Mouse (Mus musculus): ENCODE measurements at regions not wholly inside any gene's neighbourhood (a gene's known extent, or its start where the extent isn't known, plus 50 kb on each side); places are given as distances from the start of the nearest gene placed in this dataset.

GRCm38 (mm10) chr1:23462411-23462810 is 64.8 kb upstream of the Ogfrl1 start:
- no peak for TF ChIP-seq POLR2A (IDR thresholded peaks at IDR 0.05; ENCODE audit: borderline replicate concordance, extremely low read depth, insufficient read depth, insufficient read length)
- no peak for ATAC-seq (ENCODE audit: low FRiP score, low read depth)
- H3K27ac ChIP-seq (replicated peaks; ENCODE audit: low read depth, low read length) = no peak overlapping the region

DNA sequence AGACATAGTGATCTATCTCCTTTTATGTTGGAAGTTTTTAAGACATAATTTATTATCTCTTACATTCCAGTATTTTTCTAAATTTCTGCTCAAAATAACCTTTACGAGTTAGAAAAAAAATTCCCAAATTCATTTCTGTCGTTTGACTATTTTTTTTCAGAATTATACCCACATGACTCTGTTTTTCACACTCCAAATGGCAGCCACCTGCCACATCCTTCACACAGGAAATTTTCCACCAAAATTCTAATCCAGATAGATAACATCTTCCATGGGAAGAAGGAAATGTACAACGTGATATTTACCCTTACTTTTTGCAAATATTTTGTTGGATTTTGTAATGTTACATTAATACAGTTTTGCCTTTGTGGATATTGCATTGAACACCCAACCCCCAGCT is 66.5 kb upstream of the Ogfrl1 start:
- Histone ChIP-seq H3K9ac (ENCODE audit: low read depth, low read length, severe bottlenecking) (no peak overlapping the region), H3K4me2 (replicated peaks; ENCODE audit: low read depth, low read length, severe bottlenecking) (no peak overlapping the region), H3K27me3 (ENCODE audit: control insufficient read depth, insufficient read depth, low read length) (no peaks in the 10 kb centered on the region), H3K9me3 (ENCODE audit: control insufficient read depth, low read length) (no peaks in the 10 kb centered on the region), H3K27ac (replicated peaks; ENCODE audit: low read depth, low read length) (no peak overlapping the region), H3K36me3 (ENCODE audit: control insufficient read depth, insufficient read depth, low read length) (no peaks in the 10 kb centered on the region), H3K4me3 (replicated peaks; ENCODE audit: low read length) (no peak overlapping the region), H3K4me1 (ENCODE audit: control insufficient read depth, insufficient read depth, low read length) (no peaks in the 10 kb centered on the region)
- ATAC-seq (ENCODE audit: low FRiP score, low read depth) (no peak), DNase-seq (ENCODE audit: low spot score) (no peak)
- no peak for TF ChIP-seq POLR2A (IDR thresholded peaks at IDR 0.05; ENCODE audit: borderline replicate concordance, extremely low read depth, insufficient read depth, insufficient read length)
- WGBS = 68% methylated on average over 3 of the region's 3 CpGs

More at GRCm38 (mm10) chr1:23462411-23462810, 64.8 kb upstream of the Ogfrl1 start:
- no peaks in the 10 kb centered on the region for H3K4me1 ChIP-seq (ENCODE audit: control insufficient read depth, insufficient read depth, low read length)
- H3K27me3 ChIP-seq (ENCODE audit: control insufficient read depth, insufficient read depth, low read length) = no peaks in the 10 kb centered on the region
- no peak overlapping the region for H3K4me2 ChIP-seq (replicated peaks; ENCODE audit: low read depth, low read length, severe bottlenecking)
- no peaks in the 10 kb centered on the region for H3K36me3 ChIP-seq (ENCODE audit: control insufficient read depth, insufficient read depth, low read length)
- WGBS = 92% methylated on average over 3 of the region's 3 CpGs
- no peak overlapping the region for H3K9ac ChIP-seq (ENCODE audit: low read depth, low read length, severe bottlenecking)
- no peak overlapping the region for H3K4me3 ChIP-seq (replicated peaks; ENCODE audit: low read length)
- DNase-seq (ENCODE audit: low spot score) = no peak
- no peaks in the 10 kb centered on the region for H3K9me3 ChIP-seq (ENCODE audit: control insufficient read depth, low read length)

GRCm38 (mm10) chr1:23466340-23466739 is 68.8 kb upstream of the Ogfrl1 start:
- H3K27me3 ChIP-seq (ENCODE audit: control insufficient read depth, insufficient read depth, low read length) = no peaks in the 10 kb centered on the region
- no peak overlapping the region for H3K4me3 ChIP-seq (replicated peaks; ENCODE audit: low read length)
- H3K36me3 ChIP-seq (ENCODE audit: control insufficient read depth, insufficient read depth, low read length) = no peaks in the 10 kb centered on the region
- H3K4me2 ChIP-seq (replicated peaks; ENCODE audit: low read depth, low read length, severe bottlenecking) = no peak overlapping the region
- no peak overlapping the region for H3K27ac ChIP-seq (replicated peaks; ENCODE audit: low read depth, low read length)
- no peak for DNase-seq (ENCODE audit: low spot score)
- no peak overlapping the region for H3K9ac ChIP-seq (ENCODE audit: low read depth, low read length, severe bottlenecking)
- H3K9me3 ChIP-seq (ENCODE audit: control insufficient read depth, low read length) = no peaks in the 10 kb centered on the region
- ATAC-seq (ENCODE audit: low FRiP score, low read depth) = no peak
- no peak for TF ChIP-seq POLR2A (IDR thresholded peaks at IDR 0.05; ENCODE audit: borderline replicate concordance, extremely low read depth, insufficient read depth, insufficient read length)
- H3K4me1 ChIP-seq (ENCODE audit: control insufficient read depth, insufficient read depth, low read length) = no peaks in the 10 kb centered on the region
- 52% methylated on average over 7 of the region's 7 CpGs for WGBS

- ATAC-seq (ENCODE audit: low FRiP score, low read depth) (no peak), DNase-seq (ENCODE audit: low spot score) (no peak)
- H3K27me3 ChIP-seq (ENCODE audit: control insufficient read depth, insufficient read depth, low read length) = no peaks in the 10 kb centered on the region
- no peak overlapping the region for H3K4me2 ChIP-seq (replicated peaks; ENCODE audit: low read depth, low read length, severe bottlenecking)
- WGBS = 78% methylated on average over 2 of the region's 2 CpGs
- TF ChIP-seq POLR2A (IDR thresholded peaks at IDR 0.05; ENCODE audit: borderline replicate concordance, extremely low read depth, insufficient read depth, insufficient read length) = no peak
- no peak overlapping the region for H3K4me3 ChIP-seq (replicated peaks; ENCODE audit: low read length)
- no peaks in the 10 kb centered on the region for H3K36me3 ChIP-seq (ENCODE audit: control insufficient read depth, insufficient read depth, low read length)
- H3K4me1 ChIP-seq (ENCODE audit: control insufficient read depth, insufficient read depth, low read length) = no peaks in the 10 kb centered on the region
- no peak overlapping the region for H3K9ac ChIP-seq (ENCODE audit: low read depth, low read length, severe bottlenecking)
- no peak overlapping the region for H3K27ac ChIP-seq (replicated peaks; ENCODE audit: low read depth, low read length)
- no peaks in the 10 kb centered on the region for H3K9me3 ChIP-seq (ENCODE audit: control insufficient read depth, low read length)
These were observed 69.8 kb upstream of the Ogfrl1 start for GRCm38 (mm10) chr1:23467405-23467804.

DNA sequence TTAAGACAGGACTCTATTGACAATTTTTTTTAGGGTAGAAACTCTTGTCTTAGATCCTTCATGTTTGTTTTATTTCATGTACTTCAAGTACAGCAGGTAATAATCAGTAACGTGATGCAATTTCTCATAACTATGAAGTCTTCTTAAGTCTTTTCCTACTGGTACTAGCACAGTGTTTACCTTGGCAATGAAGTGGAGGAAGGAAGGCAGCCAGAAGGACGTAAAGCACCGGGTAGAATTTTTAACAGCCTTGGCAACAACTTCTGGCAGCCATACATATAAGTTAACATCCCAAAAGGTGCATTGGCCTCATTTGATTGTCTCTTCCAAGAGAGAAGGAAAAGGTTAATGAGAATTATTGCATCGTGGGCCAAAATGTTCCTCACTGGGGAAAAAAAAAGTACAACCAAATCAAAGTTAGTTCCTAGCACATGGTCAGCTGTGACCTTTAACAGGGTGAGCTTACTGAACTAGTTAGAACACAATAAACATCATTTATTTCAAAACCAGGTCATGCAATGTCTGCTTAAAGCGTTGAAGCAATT is 83.3 kb upstream of the Ogfrl1 start:
- Histone ChIP-seq H3K9me3 (ENCODE audit: control insufficient read depth, low read length) (no peaks in the 10 kb centered on the region), H3K27ac (replicated peaks; ENCODE audit: low read depth, low read length) (no peak overlapping the region), H3K36me3 (ENCODE audit: control insufficient read depth, insufficient read depth, low read length) (no peaks in the 10 kb centered on the region), H3K27me3 (ENCODE audit: control insufficient read depth, insufficient read depth, low read length) (no peaks in the 10 kb centered on the region), H3K4me1 (ENCODE audit: control insufficient read depth, insufficient read depth, low read length) (no peaks in the 10 kb centered on the region), H3K4me3 (replicated peaks; ENCODE audit: low read length) (no peak overlapping the region), H3K9ac (ENCODE audit: low read depth, low read length, severe bottlenecking) (no peak overlapping the region), H3K4me2 (replicated peaks; ENCODE audit: low read depth, low read length, severe bottlenecking) (no peak overlapping the region)
- ATAC-seq (ENCODE audit: low FRiP score, low read depth) (no peak), DNase-seq (ENCODE audit: low spot score) (peak; percentile 62)
- TF ChIP-seq POLR2A (IDR thresholded peaks at IDR 0.05; ENCODE audit: borderline replicate concordance, extremely low read depth, insufficient read depth, insufficient read length) = no peak
- WGBS = 47% methylated on average over 5 of the region's 5 CpGs

DNA sequence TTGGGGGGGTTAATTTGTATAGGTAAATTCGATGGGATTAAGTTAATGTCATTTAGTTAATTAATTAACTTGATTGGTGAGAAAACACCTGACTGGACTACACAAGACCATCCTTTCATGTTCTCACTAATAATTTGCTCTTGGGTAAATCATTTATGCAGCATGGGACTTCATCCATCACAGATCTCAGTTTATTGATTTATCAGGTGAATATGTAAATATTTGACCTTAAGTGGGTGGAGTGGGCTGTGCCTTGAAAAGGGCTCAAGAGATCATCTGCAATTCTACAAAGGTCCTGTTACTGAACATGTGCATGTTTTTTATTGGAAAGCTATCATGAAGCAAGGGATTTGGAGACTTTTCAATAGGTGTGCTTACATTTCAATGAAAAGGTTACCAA is 87.0 kb upstream of the Ogfrl1 start:
- no peak overlapping the region for H3K9ac ChIP-seq (ENCODE audit: low read depth, low read length, severe bottlenecking)
- no peaks in the 10 kb centered on the region for H3K4me1 ChIP-seq (ENCODE audit: control insufficient read depth, insufficient read depth, low read length)
- no peak overlapping the region for H3K4me2 ChIP-seq (replicated peaks; ENCODE audit: low read depth, low read length, severe bottlenecking)
- DNase-seq (ENCODE audit: low spot score) (no peak), ATAC-seq (ENCODE audit: low FRiP score, low read depth) (no peak)
- 37% methylated on average over 1 of the region's 1 CpGs for WGBS
- TF ChIP-seq POLR2A (IDR thresholded peaks at IDR 0.05; ENCODE audit: borderline replicate concordance, extremely low read depth, insufficient read depth, insufficient read length) = no peak
- H3K9me3 ChIP-seq (ENCODE audit: control insufficient read depth, low read length) = no peaks in the 10 kb centered on the region
- H3K36me3 ChIP-seq (ENCODE audit: control insufficient read depth, insufficient read depth, low read length) = no peaks in the 10 kb centered on the region
- H3K27me3 ChIP-seq (ENCODE audit: control insufficient read depth, insufficient read depth, low read length) = no peaks in the 10 kb centered on the region
- no peak overlapping the region for H3K4me3 ChIP-seq (replicated peaks; ENCODE audit: low read length)
- no peak overlapping the region for H3K27ac ChIP-seq (replicated peaks; ENCODE audit: low read depth, low read length)
